Mouse (Mus musculus) liver, embryonic 16.5 days (tissue): Measurements from ENCODE around the gene Gga3. TPM values are rescaled to one million over a fixed set of nuclear protein-coding genes. Genes with fewer than 3 reads are reported as not detected.
A peak's percentile ranks its signal among the peaks of the same experiment; 100 is the strongest.
"Not testable (repeated sequence)": the region's sequence is repeated elsewhere in the genome, so short reads cannot be mapped to it uniquely, and the experiment has no call there.

Experiments
- ATAC-seq: fragments of 200-750 bp; cut with Nextera tagmentation; 2 replicates; pipeline ENCODE4 v1.8.0; 2017; ENCODE audit warnings: low read depth, mild to moderate bottlenecking, moderate number of reproducible peaks, moderate library complexity
- H3K27ac ChIP-seq: fragments of 300-500 bp; sonication (generic); 2 replicates; pipeline ENCODE4 v1.5.1; 2014; ENCODE audit warnings: mild to moderate bottlenecking, low read length
- H3K27me3 ChIP-seq: fragments of 300-500 bp; sonication (generic); 2 replicates; pipeline ENCODE4 v1.6.1; 2014; ENCODE audit warnings: low read depth, low read length, mixed read lengths; ENCODE audit not compliant: control insufficient read depth, insufficient read depth
- H3K36me3 ChIP-seq: fragments of 300-500 bp; sonication (generic); 2 replicates; pipeline ENCODE4 v1.6.1; 2014; ENCODE audit warnings: mild to moderate bottlenecking; ENCODE audit not compliant: control insufficient read depth, insufficient read depth
- H3K4me1 ChIP-seq: fragments of 300-500 bp; sonication (generic); 2 replicates; pipeline ENCODE4 v1.6.1; 2014; ENCODE audit warnings: low read depth, low read length, mixed read lengths; ENCODE audit not compliant: control insufficient read depth
- H3K4me2 ChIP-seq: fragments of 300-500 bp; sonication (generic); 2 replicates; pipeline ENCODE4 v1.6.1; 2014; ENCODE audit warnings: low read depth, low read length, mixed read lengths
- H3K4me3 ChIP-seq: fragments of 300-500 bp; sonication (generic); 2 replicates; pipeline ENCODE4 v1.5.1; 2014; ENCODE audit warnings: low read depth, mild to moderate bottlenecking, low read length
- H3K9ac ChIP-seq: fragments of 300-500 bp; sonication (generic); 2 replicates; pipeline ENCODE4 v1.6.1; 2014; ENCODE audit warnings: low read depth, low read length
- H3K9me3 ChIP-seq: fragments of 300-500 bp; sonication (generic); replicated peaks from 2 replicates; pipeline ENCODE4 v1.6.1; 2016; ENCODE audit warnings: low read length; ENCODE audit not compliant: control insufficient read depth
- WGBS: fragments of 180-500 bp; shearing (Covaris S2); extraction: QIAGEN DNeasy Blood & Tissue Kit; methylation state at CpG from one replicate; pipeline ENCODE4 v1.1.7; 2014; ENCODE audit not compliant: insufficient replicate concordance; 5-methylcytosine and 5-hydroxymethylcytosine counted together
- polyA plus RNA-seq: library from polyadenylated mRNA; unstranded; fragments of >200 nt; fragmentation: Nextera tagmentation; extraction: Ambion mirVana; gene quantifications from 2 replicates; pipeline ENCODE4 v1.2.1, GENCODE M21; 2015

The Gga3 gene
- 7.9 TPM in 2 replicates for polyA plus RNA-seq

DNA sequence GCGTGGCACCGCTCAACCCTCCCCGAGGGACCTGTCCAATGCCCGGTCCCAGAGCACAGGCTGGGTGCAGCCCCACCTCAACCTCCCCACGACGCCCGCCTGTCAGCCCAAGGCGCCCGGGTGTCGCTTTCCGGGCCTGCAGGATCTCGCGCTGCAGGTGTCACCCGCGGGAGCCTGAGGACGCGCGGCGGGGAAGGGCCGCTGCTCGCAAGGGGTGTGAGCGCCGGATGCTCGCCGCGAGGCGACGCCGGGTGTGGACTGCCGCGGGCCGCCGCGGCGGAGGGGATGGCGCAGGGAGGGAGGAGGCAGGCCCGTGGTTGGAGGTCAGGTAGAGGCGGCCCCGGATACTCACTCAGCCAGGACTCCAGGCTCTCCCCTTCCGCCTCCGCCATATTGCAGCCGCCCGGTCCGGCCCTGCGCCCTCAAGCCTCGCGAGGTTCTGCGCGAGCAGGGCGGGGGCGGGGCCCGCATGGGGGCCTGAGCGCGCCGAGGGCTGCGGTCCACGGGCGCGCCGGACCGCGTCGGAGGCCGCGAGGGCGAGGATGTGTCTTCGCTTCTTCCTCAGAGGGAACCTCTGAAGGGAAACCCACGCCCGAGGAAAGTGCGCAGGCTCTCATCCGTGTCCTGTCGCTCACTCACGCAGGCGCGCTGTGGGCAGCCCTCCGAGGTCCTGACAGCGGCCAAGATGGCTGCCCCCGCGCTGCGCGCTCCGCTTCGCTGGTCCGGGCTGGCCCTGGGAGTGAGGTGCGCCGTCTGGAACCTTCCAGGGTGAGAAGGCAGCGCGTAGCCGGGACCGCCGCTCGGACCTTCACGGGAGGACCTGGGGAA is at the start of gene Gga3, which contains the start of gene Mrps7:
Gene Gga3, minus strand, starts transcription at position 576 of the 828 bp plus-strand sequence.
Gene Mrps7, plus strand, starts transcription at position 450 of the 828 bp plus-strand sequence.
- no peaks in the 10 kb centered on the region for H3K27me3 ChIP-seq
- H3K4me1 ChIP-seq = peaks cover 36% of the 10 kb centered on the region
- H3K36me3 ChIP-seq = peaks cover 25% of the 10 kb centered on the region
- no peaks in the 10 kb centered on the region for H3K9me3 ChIP-seq
- peak within 1 kb of the TSS; percentile 95 for H3K9ac ChIP-seq
- H3K27ac ChIP-seq = peak within 1 kb of the TSS; percentile 95
- H3K4me3 ChIP-seq = peak within 1 kb of the TSS; percentile 98
- under 1% methylated on average over 79 of the region's 93 CpGs for WGBS
- peak within 1 kb of the TSS; percentile 93 for H3K4me2 ChIP-seq
- ATAC-seq = peak; percentile 96

DNA sequence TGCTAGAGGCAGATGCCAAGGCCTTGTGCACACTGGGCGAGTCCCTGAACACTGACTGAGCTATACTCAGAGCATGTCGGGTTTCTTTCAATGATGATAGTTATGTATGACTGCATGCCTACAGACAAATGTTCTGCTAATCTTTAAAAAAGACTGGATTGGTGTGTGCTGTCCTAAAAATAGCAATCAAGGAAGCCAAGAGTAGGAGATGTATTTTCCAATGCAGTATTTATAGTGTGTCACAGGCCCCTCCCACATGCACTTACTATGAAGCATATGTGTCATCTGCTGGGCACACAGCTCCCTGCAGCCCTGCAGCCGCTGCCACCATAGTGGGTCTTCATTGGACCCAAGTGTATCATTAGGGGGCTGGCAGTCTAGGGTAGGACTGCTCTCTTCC is 49.3 kb upstream of the Gga3 start:
- Histone ChIP-seq H3K36me3 (peaks cover 3% of the 10 kb centered on the region; the same call in 1 of the 2 replicates), H3K4me2 (no peak overlapping the region), H3K4me3 (no peak overlapping the region), H3K27ac (no peak overlapping the region; the same call in 1 of the 2 replicates), H3K4me1 (no peaks in the 10 kb centered on the region), H3K27me3 (no peaks in the 10 kb centered on the region), H3K9ac (no peak overlapping the region), H3K9me3 (no peaks in the 10 kb centered on the region)
- ATAC-seq = no peak
- WGBS = 73% methylated on average over 3 of the region's 3 CpGs

DNA sequence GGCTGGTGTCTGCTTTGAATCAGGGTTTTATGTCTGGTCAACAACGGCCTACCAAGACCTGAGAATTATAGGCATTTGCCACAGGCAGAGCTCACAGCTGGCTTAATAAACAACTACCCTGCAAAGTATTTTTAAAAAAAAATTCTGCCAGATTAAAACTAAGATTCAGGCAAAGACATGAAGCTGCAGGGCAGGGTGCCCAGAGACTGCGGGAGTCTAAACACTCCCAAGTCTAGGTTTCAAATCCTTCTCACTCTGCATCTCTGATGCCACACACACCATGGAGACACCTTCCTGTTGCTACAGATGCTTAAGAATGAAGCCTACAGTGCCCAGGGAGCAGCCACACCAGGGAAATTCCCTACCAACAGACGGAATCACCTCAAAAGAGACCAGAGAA is 47.8 kb upstream of the Gga3 start:
- Histone ChIP-seq H3K27me3 (no peaks in the 10 kb centered on the region), H3K4me3 (no peak overlapping the region), H3K36me3 (peaks cover 7% of the 10 kb centered on the region), H3K27ac (no peak overlapping the region), H3K9ac (no peak overlapping the region), H3K4me1 (no peaks in the 10 kb centered on the region), H3K4me2 (no peak overlapping the region), H3K9me3 (no peaks in the 10 kb centered on the region)
- no peak for ATAC-seq
- 76% methylated on average over 3 of the region's 3 CpGs for WGBS

DNA sequence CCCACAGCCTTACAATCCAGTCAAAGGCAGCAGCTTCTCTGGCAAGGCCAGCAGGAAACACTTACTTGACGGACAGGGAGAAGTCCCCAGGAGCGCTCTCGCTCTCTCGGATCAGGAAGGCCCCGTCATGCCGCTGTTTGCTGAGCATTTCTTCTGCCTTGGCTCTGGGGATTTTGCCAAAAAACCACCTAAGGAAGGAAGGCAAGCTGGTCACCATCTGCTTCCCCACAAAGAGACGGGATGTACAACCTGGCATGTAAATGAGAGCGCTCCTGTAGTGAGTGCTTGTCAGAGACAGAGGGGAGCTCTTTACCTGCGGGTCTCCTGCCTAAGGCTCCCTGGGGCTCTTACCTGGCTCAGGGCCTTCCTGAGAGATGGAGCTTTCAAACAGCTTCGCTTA is 45.9 kb upstream of the Gga3 start:
- Histone ChIP-seq H3K4me1 (no peaks in the 10 kb centered on the region), H3K4me3 (no peak overlapping the region), H3K27me3 (no peaks in the 10 kb centered on the region), H3K36me3 (peaks cover 7% of the 10 kb centered on the region), H3K27ac (no peak overlapping the region), H3K9ac (no peak overlapping the region), H3K4me2 (no peak overlapping the region), H3K9me3 (no peaks in the 10 kb centered on the region)
- WGBS = 86% methylated on average over 10 of the region's 10 CpGs
- no peak for ATAC-seq

DNA sequence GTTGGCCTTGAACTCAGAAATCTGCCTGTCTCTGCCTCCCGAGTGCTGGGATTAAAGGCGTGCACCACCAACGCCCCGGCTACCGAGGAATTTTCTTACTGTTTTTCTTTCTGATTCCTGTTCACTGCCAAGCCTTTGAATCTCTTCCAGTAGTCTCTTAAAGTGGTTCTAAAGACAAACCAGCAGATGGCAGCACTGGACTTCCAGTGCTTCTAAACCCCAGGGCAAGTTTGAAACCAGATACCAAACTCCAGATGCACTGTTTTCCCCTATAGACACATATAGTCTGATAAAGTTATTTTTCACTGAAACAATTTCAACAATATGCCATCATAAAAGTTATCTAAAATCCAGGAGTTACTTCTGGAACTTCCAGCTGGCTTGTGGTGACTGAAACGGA is 43.6 kb upstream of the Gga3 start:
- Histone ChIP-seq H3K4me1 (no peaks in the 10 kb centered on the region), H3K9ac (no peak overlapping the region), H3K27me3 (no peaks in the 10 kb centered on the region), H3K4me3 (no peak overlapping the region), H3K9me3 (no peaks in the 10 kb centered on the region), H3K36me3 (peaks cover 11% of the 10 kb centered on the region), H3K27ac (no peak overlapping the region), H3K4me2 (no peak overlapping the region)
- ATAC-seq = no peak
- 52% methylated on average over 6 of the region's 6 CpGs for WGBS

DNA sequence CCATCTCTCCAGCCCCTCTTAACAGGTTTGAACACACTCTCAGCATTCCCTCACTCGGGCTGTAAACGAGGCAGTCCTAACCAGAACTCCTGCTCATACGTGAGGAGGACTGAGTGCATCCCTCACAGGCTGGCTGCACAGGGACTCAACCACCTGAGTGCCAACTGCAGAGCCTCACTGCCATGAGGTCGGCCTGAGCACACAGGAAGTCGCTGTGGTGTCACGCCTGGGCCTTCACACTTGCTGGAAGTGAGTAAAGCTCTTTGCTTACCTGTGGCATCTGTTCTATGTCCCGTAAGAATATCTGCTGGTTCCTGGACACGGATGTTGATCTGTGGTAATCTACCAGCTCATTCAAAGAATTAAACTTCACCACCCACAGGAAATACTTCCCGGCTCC is 42.6 kb upstream of the Gga3 start:
- H3K36me3 ChIP-seq = peaks cover 11% of the 10 kb centered on the region

DNA sequence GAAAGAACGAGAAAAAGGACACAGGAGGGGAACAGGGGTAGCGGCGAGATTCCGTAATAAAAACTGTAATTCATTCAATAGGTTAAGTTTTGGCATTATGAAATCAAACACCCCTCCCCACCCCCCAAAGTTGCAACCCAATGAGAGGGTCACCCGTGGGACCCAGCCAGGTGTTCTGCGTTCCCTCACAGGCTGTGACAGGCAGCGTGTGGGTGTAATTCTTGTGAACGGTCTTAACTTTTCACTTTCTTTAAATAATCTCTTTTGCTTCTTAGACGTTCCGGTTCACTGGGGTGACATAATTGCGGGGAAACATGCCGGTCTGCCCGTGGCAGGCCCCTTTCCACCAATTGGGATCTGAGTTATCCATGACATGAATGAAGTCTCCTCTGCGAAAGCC is 41.6 kb upstream of the Gga3 start:
- H3K4me2 ChIP-seq, H3K4me1 ChIP-seq, H3K27me3 ChIP-seq, H3K27ac ChIP-seq, H3K9ac ChIP-seq, ATAC-seq, H3K4me3 ChIP-seq, H3K9me3 ChIP-seq: not testable (repeated sequence)
- WGBS = 89% methylated on average over 14 of the region's 14 CpGs
- H3K36me3 ChIP-seq = peaks cover 11% of the 10 kb centered on the region

More for the DNA sequence above, 42.6 kb upstream of the Gga3 start:
- Histone ChIP-seq H3K27ac (no peak overlapping the region), H3K4me2 (no peak overlapping the region), H3K9me3 (no peaks in the 10 kb centered on the region), H3K27me3 (no peaks in the 10 kb centered on the region), H3K9ac (no peak overlapping the region), H3K4me1 (peaks cover under 1% of the 10 kb centered on the region; the same call in 1 of the 2 replicates), H3K4me3 (no peak overlapping the region)
- 84% methylated on average over 9 of the region's 9 CpGs for WGBS
- ATAC-seq = no peak

DNA sequence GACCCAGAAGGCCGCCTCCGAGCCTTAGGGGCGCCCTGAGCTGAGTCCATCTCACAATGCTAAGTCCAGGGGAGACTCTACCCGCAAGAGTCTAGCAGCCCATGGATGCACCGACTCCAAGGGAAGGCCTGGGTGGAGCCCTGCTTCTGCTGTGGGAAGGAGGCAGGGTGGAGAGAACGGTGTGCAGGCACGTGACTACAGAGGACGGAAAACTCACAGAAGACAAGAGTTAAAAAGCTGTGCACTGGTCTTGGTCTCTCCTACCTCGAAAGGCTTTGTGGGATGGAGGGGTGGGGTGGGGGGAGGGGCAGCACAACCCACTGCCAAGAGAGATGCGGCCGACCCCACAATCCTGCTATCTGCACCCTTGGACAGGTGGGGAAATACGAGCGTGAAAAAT is 40.5 kb upstream of the Gga3 start:
- Histone ChIP-seq H3K36me3 (peaks cover 11% of the 10 kb centered on the region), H3K9me3 (no peaks in the 10 kb centered on the region), H3K27ac (no peak overlapping the region), H3K4me1 (peaks cover 9% of the 10 kb centered on the region), H3K4me3 (no peak overlapping the region), H3K9ac (no peak overlapping the region), H3K27me3 (no peaks in the 10 kb centered on the region), H3K4me2 (no peak overlapping the region)
- no peak for ATAC-seq
- 85% methylated on average over 13 of the region's 13 CpGs for WGBS

DNA sequence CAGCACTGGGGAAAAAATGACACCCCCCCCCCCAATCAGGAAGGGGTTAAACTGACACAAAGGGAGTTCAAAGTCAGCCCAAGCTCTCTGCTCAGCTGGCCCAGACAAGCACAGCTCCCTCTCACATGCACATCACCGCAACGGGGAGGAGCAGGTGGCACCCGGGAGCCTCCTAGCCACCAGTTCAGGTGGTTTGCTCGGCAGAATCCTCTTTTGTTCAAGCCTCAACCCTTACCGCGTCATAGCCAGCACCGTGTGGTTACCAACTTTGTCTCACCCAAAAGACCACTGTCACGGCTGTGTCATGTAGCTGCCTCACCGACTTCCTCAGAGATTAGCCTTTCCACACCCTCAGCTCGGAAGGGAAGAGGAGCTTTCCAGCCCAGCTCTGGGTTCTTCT is 39.4 kb upstream of the Gga3 start:
- ATAC-seq = no peak
- no peaks in the 10 kb centered on the region for H3K27me3 ChIP-seq
- H3K4me3 ChIP-seq = no peak overlapping the region
- H3K4me2 ChIP-seq = no peak overlapping the region
- H3K36me3 ChIP-seq = peaks cover 11% of the 10 kb centered on the region
- peaks cover 9% of the 10 kb centered on the region for H3K4me1 ChIP-seq
- no peak overlapping the region for H3K27ac ChIP-seq
- H3K9me3 ChIP-seq = no peaks in the 10 kb centered on the region
- 46% methylated on average over 10 of the region's 10 CpGs for WGBS
- H3K9ac ChIP-seq = no peak overlapping the region
